Mouse (Mus musculus) heart, adult 2 months (tissue): ENCODE results near the gene Acss2. TPM values are rescaled to one million over a fixed set of nuclear protein-coding genes. Genes with fewer than 3 reads are reported as not detected.

Experiments used
- DNase-seq, 2 experiments: peaks; one replicate each; pipeline ENCODE4 v3.0.0; 2021
- H3K27ac ChIP-seq: fragments of 200-600 bp; 2 replicates; pipeline ENCODE4 v1.8.1; 2022
- H3K27me3 ChIP-seq: fragments of 200-500 bp; 2 replicates; pipeline ENCODE4 v1.6.1; 2012; ENCODE audit warnings: mild to moderate bottlenecking, low read length, inconsistent platforms, mixed read lengths; ENCODE audit not compliant: control insufficient read depth, insufficient read depth
- H3K36me3 ChIP-seq: fragments of 200-500 bp; 2 replicates; pipeline ENCODE4 v1.6.1; 2012; ENCODE audit warnings: low read length, inconsistent platforms; ENCODE audit not compliant: control insufficient read depth, insufficient read depth
- H3K4me1 ChIP-seq: fragments of 200-500 bp; 2 replicates; pipeline ENCODE4 v1.6.1; 2011; ENCODE audit warnings: low read length; ENCODE audit not compliant: control insufficient read depth, insufficient read depth
- H3K4me3 ChIP-seq: fragments of 200-600 bp; 2 replicates; pipeline ENCODE4 v1.8.1; 2022
- H3K79me2 ChIP-seq: fragments of 200-500 bp; replicated peaks from 2 replicates; pipeline ENCODE4 v1.6.1; 2012; ENCODE audit warnings: mild to moderate bottlenecking, inconsistent platforms, low read length, moderate library complexity, mixed read lengths; ENCODE audit not compliant: control insufficient read depth, insufficient read depth
- H3K9ac ChIP-seq: fragments of 200-500 bp; 2 replicates; pipeline ENCODE4 v1.6.1; 2012; ENCODE audit warnings: low read depth, mild to moderate bottlenecking, control low read depth, inconsistent platforms, low read length, mixed read lengths
- CTCF ChIP-seq: fragments of 200-600 bp; IDR thresholded peaks from 2 replicates; pipeline ENCODE4 v1.8.1; 2022; ENCODE audit warnings: antibody characterized with exemption, mild to moderate bottlenecking, moderate library complexity
- EP300 ChIP-seq: fragments of 200-500 bp; IDR thresholded peaks from 2 replicates; pipeline ENCODE4 v1.6.1; 2011; ENCODE audit warnings: low read depth, low read length, control low read depth; ENCODE audit not compliant: insufficient read depth
- POLR2A ChIP-seq: fragments of 200-500 bp; IDR thresholded peaks from 2 replicates; pipeline ENCODE4 v1.6.1; 2011; ENCODE audit warnings: mild to moderate bottlenecking, low read depth, low read length, control low read depth; ENCODE audit not compliant: insufficient read depth
- WGBS: fragments of 180-500 bp; shearing (Covaris S2); methylation state at CpG from one replicate; pipeline ENCODE4 v1.1.7; 2018; 5-methylcytosine and 5-hydroxymethylcytosine counted together
- intact Hi-C: fragments of 180-260 bp; cut with DNase I; formaldehyde crosslinking; loops from one replicate; pipeline ENCODE4 v1.15.1; 2025
- long read RNA-seq: library from polyadenylated mRNA; stranded (forward); transcript quantifications from one replicate; pipeline ENCODE4 v2.0.0, GENCODE M21; 2021
- polyA plus RNA-seq: library from polyadenylated mRNA; depleted of rRNA; stranded (reverse); fragments of >200 nt; gene quantifications from 2 replicates; pipeline ENCODE4 v1.2.3, GENCODE M21; 2012; rRNA removed
- total RNA-seq, 2 experiments: library from RNA; stranded (reverse); gene quantifications; 2 replicates each; pipeline ENCODE4 v1.2.3; 2021

The Acss2 gene
- 10 to 100 TPM; 31.6 to 33.4 TPM for total RNA-seq
- 39.8 and 59.2 TPM in 2 replicates for polyA plus RNA-seq
- long read RNA-seq, transcript Acss2-203 (19 exons, 2,145 nt): major isoform, 40 of 50 reads
- long read RNA-seq, transcript Acss2-201 (18 exons, 2,931 nt): minor isoform, 5 of 50 reads
- long read RNA-seq, partial matches to known transcripts: 1 of 50 reads
- long read RNA-seq, other reads (novel, unspliced or antisense): 3 of 50 reads

GRCm38 (mm10) chr2:155517455-155518423, at the start of gene Acss2, which contains the start of gene Ggt7:
Gene Acss2, plus strand, starts transcription at chr2:155517948.
Gene Ggt7, minus strand, starts transcription at chr2:155518237.
- no peaks in the 10 kb centered on the region for H3K27me3 ChIP-seq
- H3K79me2 ChIP-seq: no peaks in the 10 kb centered on the region
- TF ChIP-seq EP300 (0 out of 2 replicates have a peak, but pooled peaks have one; percentile 36), POLR2A (peak; percentile 70), CTCF (peak; percentile 96)
- peak within 1 kb of the TSS; percentile 59 for H3K9ac ChIP-seq
- peaks cover 6% of the 10 kb centered on the region for H3K4me1 ChIP-seq
- H3K27ac ChIP-seq: peak within 1 kb of the TSS; percentile 86
- intact Hi-C loops: loop anchor here (2.0 kb wide), 1 partner anchor 45 kb away; the partner anchor contains the start of gene Ncoa6
- 2% methylated on average over 70 of the region's 70 CpGs for WGBS
- H3K4me3 ChIP-seq: peak within 1 kb of the TSS; percentile 94
- peak; percentile 99 for DNase-seq
- H3K36me3 ChIP-seq: no peaks in the 10 kb centered on the region

GRCm38 (mm10) chr2:155472671-155473569, 44.8 kb upstream of the Acss2 start:
- Histone ChIP-seq H3K36me3 (peaks cover 10% of the 10 kb centered on the region), H3K79me2 (peaks cover 3% of the 10 kb centered on the region; the same call in 1 of the 2 replicates), H3K27ac (peak overlapping the region; percentile 83), H3K27me3 (no peaks in the 10 kb centered on the region), H3K4me3 (peak overlapping the region; percentile 77), H3K9ac (peak overlapping the region; percentile 97), H3K4me1 (peaks cover 4% of the 10 kb centered on the region)
- intact Hi-C loops: loop anchor here (2.0 to 5.0 kb wide), 2 partner anchors 44 to 116 kb away; partner anchors contain the start of genes Acss2 and Pigu
- TF ChIP-seq POLR2A: no peak
- 5% methylated on average over 59 of the region's 71 CpGs for WGBS
- DNase-seq: peak; percentile 45 to 66

DNA sequence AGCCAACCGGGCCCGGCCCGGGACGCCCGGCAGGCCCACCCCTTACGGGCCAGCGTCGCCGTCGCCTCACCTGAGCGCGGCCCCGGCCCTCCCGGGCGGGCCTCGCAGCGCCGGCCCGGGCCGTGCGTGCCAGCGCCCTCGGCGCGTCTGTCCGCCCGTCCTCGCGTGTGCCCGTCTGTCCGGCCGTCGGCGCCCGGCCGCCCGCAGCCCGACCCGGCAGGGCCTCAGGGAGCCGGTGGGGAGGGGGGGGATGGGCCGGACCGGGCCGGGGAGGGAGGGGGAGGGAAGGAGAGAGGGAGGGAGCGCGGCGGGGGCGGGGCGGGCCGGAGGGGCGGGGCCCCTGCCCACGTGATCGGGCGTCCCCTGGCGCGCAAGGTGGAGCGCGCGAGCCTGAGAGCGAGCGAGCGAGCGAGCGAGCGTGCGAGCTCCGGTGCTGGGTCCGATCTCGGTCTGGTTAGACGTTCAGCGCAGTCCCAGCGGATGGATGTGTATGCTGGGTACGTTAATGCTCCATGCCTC, 44.1 kb upstream of the Acss2 start, which contains the start of gene Ncoa6:
TSS of gene Ncoa6 (minus strand) at position 325 of the 519 bp plus-strand sequence.
- peak within 1 kb of the TSS; percentile 97 for H3K9ac ChIP-seq
- H3K27me3 ChIP-seq: no peaks in the 10 kb centered on the region
- peak within 1 kb of the TSS; percentile 83 for H3K27ac ChIP-seq
- intact Hi-C loops: loop anchor here (2.0 to 5.0 kb wide), 2 partner anchors 43 to 116 kb away; partner anchors contain the start of genes Acss2 and Pigu
- peak within 1 kb of the TSS; percentile 77 for H3K4me3 ChIP-seq
- TF ChIP-seq CTCF: 0 out of 2 replicates have a peak, but pooled peaks have one; percentile 4
- TF ChIP-seq EP300: no peak
- 0 out of 2 replicates have a peak, but pooled peaks have one; percentile 28 for TF ChIP-seq POLR2A
- peaks cover 4% of the 10 kb centered on the region for H3K4me1 ChIP-seq
- H3K36me3 ChIP-seq: peaks cover 8% of the 10 kb centered on the region
- whole genome bisulfite sequencing: 1% methylated on average over 57 of the region's 72 CpGs
- peaks cover 3% of the 10 kb centered on the region; the same call in 1 of the 2 replicates for H3K79me2 ChIP-seq
- DNase-seq: peak; percentile 78 to 79

- no peak for TF ChIP-seq EP300
- peak; percentile 82 for TF ChIP-seq CTCF
- Histone ChIP-seq H3K4me3 (no peak overlapping the region), H3K79me2 (no peaks in the 10 kb centered on the region), H3K36me3 (no peaks in the 10 kb centered on the region), H3K27ac (no peak overlapping the region), H3K27me3 (no peaks in the 10 kb centered on the region), H3K9ac (no peak overlapping the region), H3K4me1 (no peaks in the 10 kb centered on the region)
- DNase-seq: peak; percentile 45 to 64
- 46% methylated on average over 3 of the region's 3 CpGs for WGBS
- intact Hi-C loops: no loop called here
Observed at GRCm38 (mm10) chr2:155482021-155482420, 35.7 kb upstream of the Acss2 start.

GRCm38 (mm10) chr2:155490998-155491397, 26.8 kb upstream of the Acss2 start:
- TF ChIP-seq POLR2A (no peak), EP300 (no peak), CTCF (no peak)
- 88% methylated on average over 6 of the region's 6 CpGs for WGBS
- Histone ChIP-seq H3K36me3 (no peaks in the 10 kb centered on the region), H3K79me2 (no peaks in the 10 kb centered on the region), H3K4me1 (no peaks in the 10 kb centered on the region), H3K9ac (no peak overlapping the region), H3K4me3 (no peak overlapping the region), H3K27ac (no peak overlapping the region), H3K27me3 (no peaks in the 10 kb centered on the region)
- no peak for DNase-seq
- intact Hi-C loops: no loop called here
